ENCODE assay signal across 11 mouse cellular contexts in genomic region chr11:118906824-118907470, GRCm38 (mm10). TPM values are rescaled to one million over a fixed set of nuclear protein-coding genes. Genes with fewer than 3 reads are reported as not detected.
DNase-seq lines count a peak whose midpoint lies in the region; ATAC-seq lines count a peak whose summit lies in the region.
"Had no signal": no experiment of that assay in that cellular context is flagged by ENCODE, and none has a peak within 500 bp of the region (broad histone marks: within the 10 kb centered on the region; RNA-seq: fewer than 3 reads in every experiment).

No protein-coding gene starts in this region.

- no peaks in the 10 kb centered on the region for H3K36me3 ChIP-seq in embryonic facial prominence, embryonic 10.5 days (replicated peaks)
- no peaks in the 10 kb centered on the region for H3K36me3 ChIP-seq in hindbrain, embryonic 14.5 days (replicated peaks; ENCODE audit: control insufficient read depth, insufficient read depth)
- no peaks in the 10 kb centered on the region for H3K36me3 ChIP-seq in midbrain, embryonic 15.5 days (replicated peaks)
- H3K36me3 ChIP-seq: intestine, embryonic 15.5 days had no signal

- WGBS in embryonic facial prominence, embryonic 10.5 days: 6% methylated on average over 23 of the region's 23 CpGs
- 5% methylated on average over 23 of the region's 23 CpGs for WGBS in hindbrain, embryonic 14.5 days
- 7% methylated on average over 23 of the region's 23 CpGs for WGBS in midbrain, embryonic 15.5 days

- peaks cover 81% of the 10 kb centered on the region for H3K27me3 ChIP-seq in embryonic facial prominence, embryonic 10.5 days (replicated peaks; ENCODE audit: low read depth, poor library complexity, severe bottlenecking)
- H3K27me3 ChIP-seq in hindbrain, embryonic 14.5 days (ENCODE audit: control insufficient read depth, insufficient read depth, low read length): no peaks in the 10 kb centered on the region
- 0 out of 2 replicates have a peak, but pooled peaks cover 4% of the 10 kb centered on the region for H3K27me3 ChIP-seq in midbrain, embryonic 15.5 days (replicated peaks)

- peak; percentile 60 to 67 for DNase-seq in cerebellum, adult 18-20 months
- DNase-seq in cerebellum, postnatal 4 days (ENCODE audit: low spot score in 2 of 2): no peak
- no peak for DNase-seq in embryonic facial prominence, embryonic 10.5 days (ENCODE audit: low spot score)
- DNase-seq in hindbrain, embryonic 14.5 days (ENCODE audit: low spot score): no peak
- DNase-seq in urinary bladder, postnatal 25 days (ENCODE audit: low spot score): no peak
- DNase-seq in adrenal gland, adult 18-20 months (ENCODE audit: low spot score in 2 of 2): no peak
- no peak for DNase-seq in thymus, postnatal 36 days
- DNase-seq: gastrocnemius, postnatal 14 days had no signal

- H3K4me2 ChIP-seq in hindbrain, embryonic 14.5 days (replicated peaks): peak overlapping the region; percentile 65
- H3K4me2 ChIP-seq in midbrain, embryonic 15.5 days: peak overlapping the region; percentile 65
- H3K4me2 ChIP-seq: intestine, embryonic 15.5 days had no signal

- H3K4me1 ChIP-seq in embryonic facial prominence, embryonic 10.5 days: peaks cover 53% of the 10 kb centered on the region
- peaks cover 40% of the 10 kb centered on the region for H3K4me1 ChIP-seq in hindbrain, embryonic 14.5 days (replicated peaks; ENCODE audit: control insufficient read depth, insufficient read depth, low read length)
- H3K4me1 ChIP-seq in midbrain, embryonic 15.5 days: peaks cover 56% of the 10 kb centered on the region

- no peaks in the 10 kb centered on the region for H3K9me3 ChIP-seq in embryonic facial prominence, embryonic 10.5 days
- H3K9me3 ChIP-seq in hindbrain, embryonic 14.5 days (ENCODE audit: control insufficient read depth, low read length): no peaks in the 10 kb centered on the region
- no peaks in the 10 kb centered on the region for H3K9me3 ChIP-seq in midbrain, embryonic 15.5 days
- H3K9me3 ChIP-seq: intestine, embryonic 15.5 days had no signal

- no peak for ATAC-seq in hindbrain, embryonic 14.5 days (ENCODE audit: low FRiP score)
- ATAC-seq in midbrain, embryonic 15.5 days (replicated peaks): no peak
- ATAC-seq: intestine, embryonic 15.5 days; Patski had no signal

- peak overlapping the region; percentile 73 for H3K4me3 ChIP-seq in embryonic facial prominence, embryonic 10.5 days
- H3K4me3 ChIP-seq in hindbrain, embryonic 14.5 days (replicated peaks; ENCODE audit: low read length): peak overlapping the region; percentile 88
- peak overlapping the region; percentile 75 for H3K4me3 ChIP-seq in midbrain, embryonic 15.5 days
- H3K4me3 ChIP-seq: intestine, embryonic 15.5 days had no signal

- H3K9ac ChIP-seq in hindbrain, embryonic 14.5 days: peak overlapping the region; percentile 97
- H3K9ac ChIP-seq in midbrain, embryonic 15.5 days: peak overlapping the region; percentile 85
- H3K9ac ChIP-seq: intestine, embryonic 15.5 days had no signal

- H3K27ac ChIP-seq in embryonic facial prominence, embryonic 10.5 days (replicated peaks): no peak overlapping the region
- H3K27ac ChIP-seq in hindbrain, embryonic 14.5 days: peak overlapping the region; percentile 98
- H3K27ac ChIP-seq in midbrain, embryonic 15.5 days: peak overlapping the region; percentile 92; the same call in 1 of the 2 replicates
- H3K27ac ChIP-seq: intestine, embryonic 15.5 days had no signal

RNA-seq across cellular contexts. Expression of gene Rbfox3, which starts 4.5 kb away (rescaled TPM):
- 2.3 and 2.5 TPM in 2 replicates for polyA plus RNA-seq in embryonic facial prominence, embryonic 10.5 days (2016; fragmentation: Nextera tagmentation; extraction: Ambion mirVana)
- 64.7 and 69.3 TPM in 2 replicates for polyA plus RNA-seq in hindbrain, embryonic 14.5 days (2014; fragmentation: Nextera tagmentation; extraction: Ambion mirVana)
- 53.5 and 54.2 TPM in 2 replicates for polyA plus RNA-seq in midbrain, embryonic 15.5 days (2015; fragmentation: Nextera tagmentation; extraction: Ambion mirVana)
- total RNA-seq in adrenal gland, adult 18-20 months (2021): 1 to 10 TPM; 3.7 to 5.0 TPM
- polyA plus RNA-seq: Patski had no signal

Comparison
In these comparisons a context has a peak if more than half of its experiments do, and no peak if none do; other contexts are left out.
1. DNase-seq: peak in cerebellum, adult 18-20 months (2 of 2); none in cerebellum, postnatal 4 days (0 of 2), embryonic facial prominence, embryonic 10.5 days (single experiment), hindbrain, embryonic 14.5 days (single experiment), urinary bladder, postnatal 25 days (single experiment), adrenal gland, adult 18-20 months (0 of 2) and thymus, postnatal 36 days (0 of 2).
2. RNA of gene Rbfox3, which starts 4.5 kb away (polyA plus RNA-seq): 64.7 to 69.3 TPM in hindbrain, embryonic 14.5 days and 53.5 to 54.2 TPM in midbrain, embryonic 15.5 days; 2.3 to 2.5 TPM in embryonic facial prominence, embryonic 10.5 days; every median in the first group is over 10 times any median in the second.
3. Peak in every context shown above with its lines, with median percentiles within 50 percentile points of each other: H3K4me3 ChIP-seq.